In genomic region chr12:55230520-55230861, GRCm38 (mm10) we compare ENCODE assay signal across 8 mouse cellular contexts. TPM values are rescaled to one million over a fixed set of nuclear protein-coding genes. Genes with fewer than 3 reads are reported as not detected.
A peak's percentile ranks its signal among the peaks of the same experiment; 100 is the strongest.
DNase-seq lines count a peak whose midpoint lies in the region; ATAC-seq and TF ChIP-seq lines count a peak whose summit lies in the region.
"Not testable (repeated sequence)": the region's sequence is repeated elsewhere in the genome, so short reads cannot be mapped to it uniquely, and the experiment has no call there.

No protein-coding gene starts in this region.

- WGBS in forebrain, embryonic 16.5 days, result 0% methylated on average over 8 of the region's 25 CpGs
- 2% methylated on average over 13 of the region's 25 CpGs for WGBS in hindbrain, embryonic 12.5 days
- WGBS in lung, embryonic 14.5 days, result 0% methylated on average over 8 of the region's 25 CpGs

- H3K4me2 ChIP-seq in forebrain, embryonic 16.5 days (ENCODE audit: low read length); lung, embryonic 14.5 days: not testable (repeated sequence)
- 0 out of 2 replicates have a peak overlapping the region, but pooled peaks have one; percentile 29 for H3K4me2 ChIP-seq in hindbrain, embryonic 12.5 days (replicated peaks)

- not testable (repeated sequence) for TF ChIP-seq CTCF in ES-Bruce4 (IDR thresholded peaks at IDR 0.05; ENCODE audit: low read depth, low read length); layer of hippocampus, adult 2 months (conservative IDR thresholded peaks at IDR 0.05); lung, embryonic 14.5 days (IDR thresholded peaks at IDR 0.05; ENCODE audit: low read depth); testis, adult 2 months (IDR thresholded peaks at IDR 0.05; ENCODE audit: control insufficient read depth, insufficient read depth, insufficient replicate concordance, low read depth, low read length)

- not testable (repeated sequence) for TF ChIP-seq POLR2A in ES-Bruce4 (IDR thresholded peaks at IDR 0.05; ENCODE audit: insufficient read depth, low read length); testis, adult 2 months (IDR thresholded peaks at IDR 0.05; ENCODE audit: control insufficient read depth, low read depth, low read length)

- not testable (repeated sequence) for H3K4me1 ChIP-seq in ES-Bruce4 (ENCODE audit: control insufficient read depth, insufficient read depth, low read length); forebrain, embryonic 16.5 days (replicated peaks; ENCODE audit: control insufficient read depth, insufficient read depth, low read length); hindbrain, embryonic 12.5 days; lung, embryonic 14.5 days (ENCODE audit: insufficient read depth); testis, adult 2 months (ENCODE audit: control insufficient read depth, insufficient read depth, low read length)

- not testable (repeated sequence) for H3K27me3 ChIP-seq in ES-Bruce4 (ENCODE audit: control insufficient read depth, insufficient read depth, low read length, poor library complexity, severe bottlenecking); forebrain, embryonic 16.5 days (replicated peaks; ENCODE audit: control insufficient read depth, insufficient read depth, low read length); hindbrain, embryonic 12.5 days; lung, embryonic 14.5 days (ENCODE audit: insufficient read depth, low read length); testis, adult 2 months (ENCODE audit: control insufficient read depth, insufficient read depth, low read length)

- DNase-seq in layer of hippocampus, adult 2 months (ENCODE audit: low spot score in 2 of 2); lung, embryonic 14.5 days: not testable (repeated sequence)
- peak; percentile 9 to 20 for DNase-seq in natural killer cell, adult 2 months (ENCODE audit: low spot score in 2 of 2)

- TF ChIP-seq EP300 in ES-Bruce4 (IDR thresholded peaks at IDR 0.05; ENCODE audit: insufficient read depth, low read depth, low read length), result not testable (repeated sequence)

- not testable (repeated sequence) for H3K9me3 ChIP-seq in ES-Bruce4 (replicated peaks; ENCODE audit: control insufficient read depth, insufficient read depth, low read length, poor library complexity, severe bottlenecking); forebrain, embryonic 16.5 days (ENCODE audit: control insufficient read depth, low read length); hindbrain, embryonic 12.5 days (replicated peaks); lung, embryonic 14.5 days (ENCODE audit: low read depth, low read length)

- ATAC-seq in common myeloid progenitor, adult 5-6 weeks (replicated peaks; ENCODE audit: low read depth, poor library complexity, severe bottlenecking), result peak; percentile 50
- ATAC-seq in forebrain, embryonic 16.5 days, result peak; percentile 41
- ATAC-seq in hindbrain, embryonic 12.5 days (ENCODE audit: low FRiP score), result not testable (repeated sequence)
- peak; percentile 59 for ATAC-seq in lung, embryonic 14.5 days (ENCODE audit: insufficient read depth)

- H3K36me3 ChIP-seq in ES-Bruce4 (ENCODE audit: control insufficient read depth, insufficient read depth, low read length, poor library complexity, severe bottlenecking); forebrain, embryonic 16.5 days (ENCODE audit: control insufficient read depth, insufficient read depth); hindbrain, embryonic 12.5 days; lung, embryonic 14.5 days (ENCODE audit: insufficient read depth); testis, adult 2 months (ENCODE audit: control insufficient read depth, insufficient read depth, low read length): not testable (repeated sequence)

- peak overlapping the region; percentile 35 for H3K4me3 ChIP-seq in ES-Bruce4 (ENCODE audit: low read depth, low read length)
- H3K4me3 ChIP-seq in forebrain, embryonic 16.5 days (replicated peaks; ENCODE audit: low read length), result peak overlapping the region; percentile 39
- H3K4me3 ChIP-seq in hindbrain, embryonic 12.5 days, result peak overlapping the region; percentile 36
- peak overlapping the region; percentile 47; the same call in 1 of the 2 replicates for H3K4me3 ChIP-seq in layer of hippocampus, adult 2 months
- H3K4me3 ChIP-seq in lung, embryonic 14.5 days (ENCODE audit: low read depth, low read length), result peak overlapping the region; percentile 31
- H3K4me3 ChIP-seq in testis, adult 2 months (ENCODE audit: control insufficient read depth, low read depth, low read length), result peak overlapping the region; percentile 76

- H3K9ac ChIP-seq in ES-Bruce4 (ENCODE audit: low read depth, poor library complexity, severe bottlenecking); forebrain, embryonic 16.5 days (replicated peaks; ENCODE audit: low read depth, low read length); hindbrain, embryonic 12.5 days; lung, embryonic 14.5 days: not testable (repeated sequence)

- H3K27ac ChIP-seq in ES-Bruce4 (ENCODE audit: insufficient read depth, low read length); forebrain, embryonic 16.5 days (ENCODE audit: low read length); hindbrain, embryonic 12.5 days; layer of hippocampus, adult 2 months; lung, embryonic 14.5 days (ENCODE audit: low read depth); testis, adult 2 months (ENCODE audit: control insufficient read depth, insufficient read depth, low read depth, low read length): not testable (repeated sequence)

RNA-seq across cellular contexts. Expression of gene Srp54c, which starts 0.5 kb away (rescaled TPM):
- 74.2 and 76.7 TPM in 2 replicates for polyA plus RNA-seq in ES-Bruce4 (2011; ENCODE audit: insufficient read depth, insufficient read length, low read depth, missing spikeins)
- 94.8 and 98.0 TPM in 2 replicates for total RNA-seq in common myeloid progenitor, adult 5-6 weeks (2017)
- polyA plus RNA-seq in forebrain, embryonic 16.5 days (2015; fragmentation: Nextera tagmentation; extraction: Ambion mirVana), result 80.8 and 90.3 TPM in 2 replicates
- polyA plus RNA-seq in hindbrain, embryonic 12.5 days (2016; fragmentation: Nextera tagmentation; extraction: Ambion mirVana), result 71.0 and 84.8 TPM in 2 replicates
- 10 to 100 TPM; 33.0 to 35.3 TPM for total RNA-seq in layer of hippocampus, adult 2 months (2021)
- 65.5 and 72.7 TPM in 2 replicates for polyA plus RNA-seq in lung, embryonic 14.5 days (2014; fragmentation: Nextera tagmentation; extraction: Ambion mirVana)
- polyA plus RNA-seq in testis, adult 2 months (2012; rRNA removed), result 29.0 and 38.4 TPM in 2 replicates

RNA-seq across cellular contexts. Expression of gene 1700047I17Rik2, which starts 31.1 kb away (rescaled TPM):
- 16.6 TPM in 1 of 2 replicates, not detected in the other for polyA plus RNA-seq in ES-Bruce4 (2011; ENCODE audit: insufficient read depth, insufficient read length, low read depth, missing spikeins)
- total RNA-seq in common myeloid progenitor, adult 5-6 weeks (2017), result not detected in 2 replicates
- 1.1 TPM in 1 of 2 replicates, not detected in the other for polyA plus RNA-seq in forebrain, embryonic 16.5 days (2015; fragmentation: Nextera tagmentation; extraction: Ambion mirVana)
- polyA plus RNA-seq in hindbrain, embryonic 12.5 days (2016; fragmentation: Nextera tagmentation; extraction: Ambion mirVana), result 0.09 and 3.7 TPM in 2 replicates
- 1 to 10 TPM; 1.2 to 5.5 TPM for total RNA-seq in layer of hippocampus, adult 2 months (2021)
- polyA plus RNA-seq in lung, embryonic 14.5 days (2014; fragmentation: Nextera tagmentation; extraction: Ambion mirVana), result 1.7 and 3.0 TPM in 2 replicates
- polyA plus RNA-seq in testis, adult 2 months (2012; rRNA removed), result not detected in 2 replicates
